Mouse (Mus musculus): ENCODE results near the gene Pdcd10. TPM values are rescaled to one million over a fixed set of nuclear protein-coding genes. Genes with fewer than 3 reads are reported as not detected.

Gene Pdcd10
- total RNA-seq, 2 experiments from 2014 or later, result 57.5 to 67.3 TPM

- no peak for DNase-seq (ENCODE audit: low spot score in 2 of 2)
Measured at GRCm38 (mm10) chr3:75475106-75475505, 81.5 kb downstream of the Pdcd10 start.

DNA sequence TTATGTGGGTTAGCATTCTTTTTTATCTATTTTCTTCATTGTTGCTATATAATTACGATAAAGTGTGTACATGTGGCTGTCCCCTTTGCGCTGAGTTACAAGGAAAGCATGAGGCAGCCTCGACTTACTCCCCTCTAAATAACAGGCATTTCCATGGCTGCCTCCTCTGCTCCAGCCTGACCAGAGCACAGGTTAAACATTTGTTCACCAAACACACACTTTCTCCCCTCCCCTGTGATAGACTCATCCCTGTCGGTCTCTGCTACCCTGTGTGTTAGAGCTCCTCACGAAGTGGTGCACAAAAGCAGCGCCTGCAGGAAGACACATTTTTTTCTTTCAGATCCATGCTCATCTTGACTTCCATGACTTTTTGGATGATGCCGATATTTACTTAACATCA is 82.0 kb downstream of the Pdcd10 start:
- no peak for DNase-seq (ENCODE audit: low spot score in 2 of 2)

- DNase-seq (ENCODE audit: low spot score in 2 of 2), result no peak
Measured at GRCm38 (mm10) chr3:75468154-75468553, 88.5 kb downstream of the Pdcd10 start.

Other genes starting within 250 kb of the Pdcd10 start
- under 1 TPM; 0.14 to 0.40 TPM for gene Wdr49, start 74.7 kb downstream of the Pdcd10 start, total RNA-seq (2021)
- gene Serpini1, start 691 bp upstream of the Pdcd10 start, total RNA-seq (2021), result 100 to 1,000 TPM; 297 to 308 TPM
- gene Gm29133, start 191.3 kb upstream of the Pdcd10 start, total RNA-seq (2021), result not detected

Measured in left cerebral cortex, adult 18-20 months (tissue).